Mouse (Mus musculus): ENCODE results near the gene 1110065P20Rik.

The 1110065P20Rik gene

DNA sequence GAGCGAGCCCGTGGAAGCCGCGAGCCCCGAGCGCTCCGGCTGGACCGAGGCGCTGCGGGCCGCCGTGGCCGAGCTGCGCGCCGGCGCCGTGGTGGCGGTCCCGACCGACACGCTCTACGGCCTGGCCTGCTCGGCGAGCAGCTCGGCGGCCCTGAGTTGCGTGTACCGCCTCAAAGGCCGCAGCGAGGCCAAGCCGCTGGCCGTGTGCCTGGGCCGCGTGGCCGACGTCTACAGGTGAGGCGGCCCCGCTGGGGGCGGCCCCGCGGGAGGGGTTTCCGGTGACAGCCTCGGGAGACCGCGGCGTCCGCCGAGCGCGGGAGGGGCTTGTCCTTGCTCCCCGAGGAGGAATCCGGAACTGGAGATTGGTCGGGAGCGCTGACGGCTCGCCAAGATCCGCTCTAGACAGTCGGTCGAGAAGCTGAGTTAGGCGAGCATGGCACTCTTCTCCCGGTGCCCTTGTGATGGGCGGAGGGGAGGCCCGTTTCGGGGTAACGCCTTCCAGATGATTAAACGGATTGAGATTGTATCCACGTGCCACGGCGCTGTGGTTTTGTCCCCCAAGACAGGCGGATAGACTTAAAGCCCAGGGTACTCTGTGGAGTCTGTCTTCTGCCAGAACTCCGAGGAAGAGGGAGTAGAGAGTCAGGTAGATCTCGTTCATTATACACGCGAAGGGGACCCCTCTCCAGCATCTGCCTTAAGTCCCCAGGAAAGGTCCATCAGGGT is at the start of gene 1110065P20Rik:
TSS of gene 1110065P20Rik (minus strand) at position 264 of the 726 bp plus-strand sequence.
- DNase-seq, result peak; percentile 86

DNA sequence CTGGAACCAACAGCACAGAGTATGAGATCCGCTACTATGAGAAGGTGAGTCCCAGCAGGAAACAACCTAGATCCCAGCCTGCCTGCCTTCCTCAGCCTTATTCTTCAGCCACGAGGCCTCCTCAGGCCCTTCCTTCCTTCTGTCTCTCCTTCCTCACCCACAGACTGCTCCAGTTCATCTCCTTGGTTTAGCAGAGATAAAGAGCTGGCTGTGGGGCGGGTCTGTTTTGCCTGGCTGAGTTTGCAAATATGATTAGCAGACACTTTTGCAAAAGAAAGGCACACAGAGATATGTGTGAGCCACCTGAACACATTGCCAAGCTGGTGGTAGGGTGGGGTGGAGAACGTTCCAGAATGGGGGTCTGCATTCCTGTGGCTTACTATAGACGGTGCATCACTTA is 48.9 kb upstream of the 1110065P20Rik start:
- no peak for DNase-seq

- DNase-seq, result no peak
These were observed 47.4 kb upstream of the 1110065P20Rik start for GRCm38 (mm10) chr4:124898428-124898827.

DNA sequence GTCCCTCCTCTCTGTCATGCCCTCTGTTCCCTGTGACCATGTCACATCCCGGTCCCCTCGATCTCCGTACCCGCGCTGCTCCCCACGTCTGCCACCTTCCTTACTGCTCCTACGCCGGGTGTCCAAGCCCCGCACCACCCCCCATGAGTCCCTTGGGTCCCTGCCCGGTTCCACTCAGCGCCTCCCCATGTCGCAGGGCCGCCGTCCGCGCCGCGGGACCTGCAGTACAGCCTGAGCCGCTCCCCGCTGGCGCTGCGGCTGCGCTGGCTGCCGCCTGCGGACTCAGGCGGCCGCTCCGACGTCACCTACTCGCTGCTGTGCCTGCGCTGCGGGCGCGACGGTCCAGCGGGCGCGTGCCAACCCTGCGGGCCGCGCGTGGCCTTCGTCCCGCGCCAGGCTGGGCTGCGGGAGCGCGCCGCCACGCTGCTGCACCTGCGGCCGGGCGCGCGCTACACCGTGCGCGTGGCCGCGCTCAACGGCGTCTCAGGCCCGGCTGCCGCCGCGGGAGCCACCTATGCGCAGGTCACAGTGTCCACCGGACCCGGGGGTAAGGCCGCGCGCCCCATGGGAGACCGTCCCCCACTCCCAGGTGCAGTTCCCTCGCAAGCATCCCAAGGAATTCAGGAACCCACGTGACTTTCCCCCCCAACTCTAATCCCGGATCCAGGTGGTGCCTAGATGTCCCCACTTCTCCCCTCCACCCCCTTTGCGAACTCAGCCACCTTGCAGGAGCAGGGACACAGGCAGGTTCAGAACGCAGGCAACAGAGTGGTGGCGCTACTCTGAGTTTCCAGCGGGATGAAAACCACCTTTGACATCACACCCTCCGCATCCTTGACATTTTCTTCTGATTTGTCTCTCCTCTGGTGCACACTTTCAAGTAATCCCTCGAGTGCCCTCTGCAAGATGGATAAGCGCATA is 43.8 kb upstream of the 1110065P20Rik start:
- no peak for DNase-seq

DNA sequence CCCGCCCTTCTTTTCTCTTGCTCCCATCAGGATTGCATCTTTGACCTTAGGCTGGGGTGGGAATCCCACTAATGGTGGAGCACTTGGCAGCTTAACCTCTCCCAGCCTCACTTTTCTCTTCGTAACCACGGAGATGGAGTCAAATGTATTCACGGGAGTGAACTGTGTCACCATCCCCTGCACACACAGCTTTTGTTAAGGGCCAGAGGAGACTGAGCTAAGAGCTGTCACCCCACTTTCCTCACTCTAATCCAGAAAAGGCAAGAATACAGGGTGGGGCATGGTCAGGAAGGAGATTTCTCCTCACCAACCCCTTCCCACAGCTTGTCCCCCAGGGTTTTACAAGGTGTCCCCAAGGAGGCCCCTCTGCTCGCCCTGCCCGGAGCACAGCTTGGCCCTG is 42.8 kb upstream of the 1110065P20Rik start:
- DNase-seq, result no peak

GRCm38 (mm10) chr4:124890831-124891230 is 39.8 kb upstream of the 1110065P20Rik start:
- no peak for DNase-seq

GRCm38 (mm10) chr4:124889935-124890334 is 38.9 kb upstream of the 1110065P20Rik start:
- no peak for DNase-seq

DNA sequence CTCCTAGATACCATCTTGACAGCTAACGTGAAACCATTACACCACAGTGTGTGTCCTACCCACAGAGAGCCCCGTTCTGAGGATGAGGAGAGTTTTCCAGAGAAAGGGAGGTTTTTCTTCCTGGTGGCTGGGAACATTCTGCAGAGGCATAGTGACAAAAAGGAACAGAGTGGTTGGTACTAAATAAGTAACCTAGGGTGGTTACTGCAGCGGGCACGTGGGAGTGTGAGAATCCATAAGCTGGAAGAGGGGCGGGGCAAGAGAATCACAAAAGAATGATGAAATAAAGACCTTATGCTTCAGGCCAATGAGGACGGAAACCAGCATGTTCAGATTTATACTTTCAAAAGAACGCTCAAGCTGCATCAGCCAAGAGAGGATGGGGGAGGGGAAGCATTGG is 37.7 kb upstream of the 1110065P20Rik start:
- no peak for DNase-seq

GRCm38 (mm10) chr4:124882151-124882729 is 31.2 kb upstream of the 1110065P20Rik start:
- peak; percentile 9 for DNase-seq

DNA sequence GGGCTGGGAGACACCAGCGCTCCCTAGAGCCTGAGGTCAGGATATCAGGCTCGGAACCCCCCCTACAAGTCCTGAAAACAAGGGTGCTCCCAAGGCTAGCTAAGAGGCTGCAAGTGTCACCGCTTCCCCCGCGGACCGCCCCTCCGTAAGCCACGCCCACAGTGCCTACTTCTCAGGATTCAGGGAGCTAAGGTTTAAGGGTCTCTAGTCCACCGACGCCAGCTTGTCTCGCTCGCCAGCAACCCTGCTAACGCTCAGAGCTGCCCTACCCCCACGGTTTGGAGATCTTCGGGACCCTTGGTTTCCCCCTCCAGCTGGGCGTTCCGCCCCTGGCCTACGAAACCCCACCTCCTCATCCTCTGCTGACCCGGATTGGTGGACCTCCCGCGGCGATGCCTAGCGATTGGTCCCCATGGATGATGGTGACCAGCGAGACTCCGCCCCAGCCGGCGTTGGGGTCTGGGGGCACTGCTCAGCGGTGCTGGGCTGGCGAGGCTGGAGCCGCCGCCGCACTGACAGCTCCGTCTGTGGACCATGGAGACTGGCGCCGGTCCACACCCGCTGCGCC is 30.4 kb upstream of the 1110065P20Rik start:
- DNase-seq, result no peak

- no peak for DNase-seq
These were observed 29.6 kb upstream of the 1110065P20Rik start, which contains the start of gene Epha10 for GRCm38 (mm10) chr4:124880599-124880998. Gene Epha10 (plus strand): TSS chr4:124880899.

DNA sequence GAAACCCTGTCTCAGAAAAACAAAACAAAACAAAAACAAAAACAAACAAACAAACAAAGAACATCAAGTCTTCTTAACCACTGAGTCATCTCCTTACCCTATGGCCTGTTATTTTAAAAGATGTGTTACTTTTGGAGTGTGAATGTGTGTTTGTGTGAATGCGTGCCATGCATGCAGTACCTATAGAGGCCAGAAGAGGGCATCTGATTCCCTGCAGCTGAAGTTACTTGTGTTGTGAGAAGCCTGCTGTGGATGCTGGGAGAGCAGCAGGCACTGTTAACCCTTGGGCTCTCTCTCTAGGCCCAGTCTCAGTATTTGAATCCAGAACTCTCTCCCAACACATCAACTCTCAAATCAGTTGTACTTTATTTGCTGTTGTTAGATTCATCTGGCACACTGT is 21.7 kb upstream of the 1110065P20Rik start:
- no peak for DNase-seq

DNA sequence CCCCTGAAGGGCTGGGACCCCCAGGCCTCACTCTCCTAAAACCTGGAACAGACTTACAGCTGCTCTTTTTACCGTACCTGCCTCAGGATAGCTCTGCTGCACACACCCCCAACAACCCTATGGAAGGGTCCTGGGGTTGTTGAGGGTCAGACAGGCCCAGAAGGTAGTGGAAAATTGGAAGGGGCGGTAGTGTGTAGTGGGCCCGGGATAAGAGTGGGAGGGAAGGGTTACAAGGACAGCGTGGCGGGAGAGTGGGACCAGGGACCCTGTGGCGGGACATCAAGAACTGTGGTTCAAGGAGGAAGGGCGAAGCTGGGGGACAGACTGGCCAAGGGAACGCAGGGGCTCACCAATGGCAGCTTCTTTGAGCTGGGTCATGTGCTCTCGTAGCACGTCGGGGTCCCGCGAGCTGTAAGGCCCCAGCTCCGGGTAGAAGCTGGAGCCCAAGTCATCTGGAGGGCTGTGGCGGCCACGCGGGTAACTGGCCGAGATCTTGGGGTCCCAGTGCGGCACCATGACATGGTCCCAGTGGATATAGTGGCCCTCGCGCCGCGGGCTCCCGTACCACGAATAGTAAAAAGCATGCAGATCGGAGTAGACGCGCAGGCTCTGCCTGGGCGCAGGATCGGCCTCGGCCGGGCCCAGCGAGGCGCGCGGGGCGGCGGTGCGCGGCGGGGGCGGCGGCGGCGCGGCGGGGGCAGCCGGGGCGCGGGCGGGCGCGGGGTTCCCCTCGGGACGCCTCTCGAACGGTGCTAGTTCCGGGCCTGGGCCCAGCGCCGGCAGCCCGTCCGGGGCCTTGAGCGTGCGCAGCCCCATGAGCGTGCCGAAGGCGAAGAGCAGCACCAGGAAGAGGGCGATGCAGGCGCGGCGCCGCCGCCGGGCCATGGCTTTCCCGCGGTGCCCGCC is 10.5 kb upstream of the 1110065P20Rik start, which contains the start of gene Maneal:
TSS of gene Maneal (minus strand) at position 889 of the 906 bp plus-strand sequence.
- DNase-seq, result no peak

- peak; percentile 65 for DNase-seq
These were observed 9.4 kb upstream of the 1110065P20Rik start for GRCm38 (mm10) chr4:124860446-124860845.

DNA sequence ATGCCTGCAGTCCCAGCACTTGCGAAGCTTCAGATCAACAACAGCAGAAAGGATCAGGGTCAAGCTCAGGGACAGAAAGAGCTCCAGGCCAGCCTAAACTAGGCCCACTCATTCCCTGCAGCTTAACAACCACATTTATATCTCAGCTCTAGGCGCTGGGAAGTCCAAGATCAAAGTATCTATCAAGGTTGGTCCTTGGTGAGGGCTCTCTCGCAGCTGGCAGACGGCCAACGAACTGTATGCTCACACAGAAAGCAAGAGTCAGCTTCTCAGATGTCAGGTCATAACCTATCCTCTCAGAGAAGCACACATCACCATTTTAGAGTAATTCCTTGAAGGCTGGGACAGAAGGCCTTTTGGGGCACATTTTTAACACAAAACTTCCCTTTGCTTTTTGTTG is 7.4 kb upstream of the 1110065P20Rik start:
- DNase-seq, result no peak

DNA sequence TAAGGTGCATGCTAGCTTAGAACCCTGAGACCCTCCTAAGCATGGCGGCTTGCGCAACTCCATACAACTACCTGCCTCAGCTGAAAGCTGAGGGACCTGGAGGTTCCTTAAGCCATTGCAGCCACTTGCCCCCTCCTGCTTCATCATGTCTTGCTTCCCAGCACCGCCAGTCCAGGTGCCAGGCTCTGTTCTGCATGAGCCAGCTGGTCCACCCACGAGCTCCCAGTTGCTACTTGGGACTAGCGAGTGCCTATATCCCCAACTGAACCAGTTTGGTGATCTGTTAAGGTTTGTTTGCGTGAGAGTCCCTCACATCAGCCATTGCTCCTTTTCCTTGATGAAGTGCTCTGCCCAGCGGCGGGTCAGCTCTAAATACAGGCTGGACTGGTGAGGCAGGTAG is 5.3 kb upstream of the 1110065P20Rik start:
- DNase-seq, result no peak

DNA sequence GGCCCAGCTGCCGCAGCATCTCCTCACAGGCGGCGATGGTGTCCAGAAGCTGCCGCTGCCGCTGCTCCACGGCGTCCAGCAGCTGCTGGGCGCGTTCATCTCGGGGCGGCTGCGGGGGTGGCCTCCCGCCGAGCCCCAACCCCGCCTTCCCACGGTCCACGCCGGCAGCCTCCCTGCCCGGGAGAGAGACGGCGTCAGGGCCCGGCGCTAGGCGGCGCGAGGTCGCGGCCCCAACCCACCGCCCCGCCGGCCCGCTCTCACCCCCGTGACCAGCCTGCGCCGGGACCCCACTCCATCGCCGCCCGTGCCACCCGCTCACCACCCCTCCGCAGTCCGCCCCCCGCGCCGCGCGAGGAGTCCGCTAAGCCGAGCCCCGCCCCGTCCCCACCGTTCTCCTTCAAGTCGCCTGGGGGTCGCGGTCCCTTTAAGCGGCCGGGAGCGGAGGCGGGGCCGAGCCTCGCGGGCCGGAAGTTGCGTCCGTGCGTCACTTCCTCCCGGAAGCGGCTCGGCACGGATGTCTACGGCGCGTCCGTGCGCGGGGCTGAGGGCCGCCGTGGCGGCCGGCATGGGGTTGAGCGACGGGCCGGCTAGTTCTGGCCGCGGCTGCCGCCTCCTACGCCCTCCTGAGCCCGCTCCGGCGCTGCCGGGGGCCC is 609 bp downstream of the 1110065P20Rik start, which contains the start of gene Yrdc:
TSS of gene Yrdc (plus strand) at position 419 of the 653 bp plus-strand sequence.
- DNase-seq, result peak; percentile 95

DNA sequence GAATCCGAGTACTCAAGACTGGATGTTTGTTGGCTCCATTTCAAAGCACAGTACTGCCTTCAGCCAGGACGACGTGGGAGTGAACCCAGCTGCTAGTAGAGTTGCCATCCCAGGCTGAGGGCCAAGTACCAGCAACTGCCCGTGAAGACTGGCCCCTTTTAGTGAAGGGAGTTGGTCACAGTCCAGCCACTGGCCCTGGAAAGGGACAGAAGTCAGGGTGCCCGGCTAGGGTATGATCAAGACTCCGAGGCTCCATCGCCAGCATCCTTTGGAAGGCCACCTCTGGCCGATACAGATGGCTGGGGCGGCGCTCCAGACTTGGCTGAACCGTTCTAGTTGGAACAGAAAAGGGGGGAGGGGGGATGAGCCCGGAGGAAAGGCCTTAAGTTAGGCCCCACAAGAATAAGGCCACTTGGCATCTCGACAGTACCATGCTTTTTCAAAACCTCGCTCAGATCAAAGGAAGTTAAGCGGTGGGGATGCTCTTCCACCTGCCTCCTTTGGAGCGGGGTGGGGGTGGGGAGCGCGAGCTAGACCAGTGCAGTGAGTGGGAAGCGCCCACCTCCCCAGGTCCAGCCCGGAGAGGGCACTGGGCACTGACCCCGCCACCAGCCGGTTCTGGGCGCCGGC is 1.2 kb downstream of the 1110065P20Rik start:
- peak; percentile 59 for DNase-seq

DNA sequence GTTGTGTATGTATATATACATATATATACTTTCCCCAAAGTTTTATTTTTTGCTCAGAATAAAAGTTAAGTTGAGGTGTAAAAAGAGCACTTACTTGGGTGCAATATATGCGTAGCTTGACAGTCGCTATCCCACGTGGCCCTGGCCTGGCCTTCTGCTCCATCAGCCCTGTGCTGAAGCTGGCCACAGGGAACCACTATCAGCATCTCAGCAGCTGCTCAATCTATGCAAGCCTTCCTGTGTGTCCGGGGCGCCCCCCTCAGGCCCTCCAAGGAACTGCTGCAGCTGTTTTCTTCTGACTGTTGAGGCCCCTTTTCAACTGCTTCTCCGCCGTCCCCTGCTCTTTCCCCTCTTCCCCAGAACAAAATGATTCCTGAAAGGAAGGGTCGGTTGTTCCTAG is 3.4 kb downstream of the 1110065P20Rik start:
- DNase-seq, result peak; percentile 89

DNA sequence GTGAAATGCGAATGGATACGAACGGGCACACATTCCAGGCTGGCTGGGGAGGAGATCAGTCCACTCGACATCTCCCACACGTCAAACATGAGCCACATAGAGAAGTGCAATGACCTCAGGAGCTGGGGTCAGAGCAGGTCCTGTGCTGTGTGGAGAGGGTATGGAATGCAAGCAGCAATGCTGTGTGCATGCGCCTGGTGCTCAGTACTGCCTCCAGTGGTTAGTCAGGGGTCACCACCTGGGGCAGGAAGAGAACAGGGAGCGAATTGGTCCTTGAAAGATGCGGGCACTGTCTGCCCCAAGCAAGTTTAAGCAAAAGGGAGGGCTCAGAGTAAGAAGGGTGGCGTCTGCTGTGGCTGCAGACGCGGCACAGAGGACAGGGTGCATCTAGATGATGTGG is 7.5 kb downstream of the 1110065P20Rik start:
- peak; percentile 37 for DNase-seq

DNA sequence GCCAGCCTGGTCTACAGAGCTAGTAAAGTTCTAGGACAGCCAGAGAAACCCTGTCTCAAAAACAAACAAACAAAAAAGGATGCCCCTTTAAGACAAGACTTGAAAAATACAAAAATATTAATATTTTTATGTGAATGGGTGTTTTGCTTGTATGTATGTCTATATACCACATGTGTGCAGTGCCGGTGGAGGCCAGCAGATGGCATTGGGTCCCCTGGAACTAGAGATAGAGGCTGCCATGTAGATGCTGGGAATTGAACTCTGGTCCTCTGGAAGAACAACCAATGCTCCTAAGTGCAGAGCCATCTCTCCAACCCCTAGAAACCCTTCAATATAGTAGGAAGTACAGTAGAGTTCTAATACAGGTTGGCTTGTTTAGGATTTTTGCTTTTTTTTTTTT is 10.0 kb downstream of the 1110065P20Rik start:
- DNase-seq, result no peak
